Mouse (Mus musculus) forebrain, embryonic 10.5 days (tissue): ENCODE data around the gene Smoc2. TPM values are rescaled to one million over a fixed set of nuclear protein-coding genes. Genes with fewer than 3 reads are reported as not detected.

Experiments
- DNase-seq: peaks from one replicate; pipeline ENCODE4 v3.0.0-alpha.2; 2017; ENCODE audit warnings: low spot score; ENCODE audit errors: extremely low spot score
- H3K27ac ChIP-seq: fragments of 300-500 bp; sonication (generic); 2 replicates; pipeline ENCODE4 v1.5.1; 2016; ENCODE audit warnings: mild to moderate bottlenecking
- H3K27me3 ChIP-seq: fragments of 300-500 bp; sonication (generic); 2 replicates; pipeline ENCODE4 v1.6.1; 2016; ENCODE audit warnings: mild to moderate bottlenecking; ENCODE audit not compliant: poor library complexity, severe bottlenecking
- H3K36me3 ChIP-seq: fragments of 300-500 bp; sonication (generic); replicated peaks from 2 replicates; pipeline ENCODE4 v1.6.1; 2016; ENCODE audit warnings: mild to moderate bottlenecking, moderate library complexity
- H3K4me1 ChIP-seq: fragments of 300-500 bp; sonication (generic); 2 replicates; pipeline ENCODE4 v1.6.1; 2016
- H3K4me3 ChIP-seq: fragments of 300-500 bp; sonication (generic); 2 replicates; pipeline ENCODE4 v1.5.1; 2016; ENCODE audit warnings: mild to moderate bottlenecking, moderate library complexity
- H3K9me3 ChIP-seq: fragments of 300-500 bp; sonication (generic); 2 replicates; pipeline ENCODE4 v1.6.1; 2016; ENCODE audit warnings: mild to moderate bottlenecking, moderate library complexity
- WGBS: fragments of 180-500 bp; shearing (Covaris S2); methylation state at CpG from one replicate; pipeline ENCODE4 v1.1.7; 2016; 5-methylcytosine and 5-hydroxymethylcytosine counted together
- polyA plus RNA-seq: library from polyadenylated mRNA; unstranded; fragments of >200 nt; fragmentation: Nextera tagmentation; extraction: Ambion mirVana; gene quantifications from 2 replicates; pipeline ENCODE4 v1.2.1, GENCODE M21; 2016

The Smoc2 gene
- polyA plus RNA-seq, 1 experiment from 2014 or later, result 3.8 TPM

GRCm38 (mm10) chr17:14293617-14294016 lies 14.3 kb downstream of the Smoc2 start:
- H3K4me3 ChIP-seq, result no peak overlapping the region
- H3K4me1 ChIP-seq, result no peaks in the 10 kb centered on the region
- H3K36me3 ChIP-seq, result no peaks in the 10 kb centered on the region
- no peak overlapping the region for H3K27ac ChIP-seq
- 65% methylated on average over 5 of the region's 5 CpGs for WGBS
- no peaks in the 10 kb centered on the region for H3K27me3 ChIP-seq
- no peaks in the 10 kb centered on the region for H3K9me3 ChIP-seq
- DNase-seq, result no peak

- H3K4me1 ChIP-seq, result no peaks in the 10 kb centered on the region
- H3K9me3 ChIP-seq, result no peaks in the 10 kb centered on the region
- no peak overlapping the region for H3K4me3 ChIP-seq
- no peak for DNase-seq
- WGBS, result 90% methylated on average over 3 of the region's 3 CpGs
- H3K27ac ChIP-seq, result no peak overlapping the region
- no peaks in the 10 kb centered on the region for H3K27me3 ChIP-seq
- H3K36me3 ChIP-seq, result no peaks in the 10 kb centered on the region
Observed at GRCm38 (mm10) chr17:14295146-14295545, 15.8 kb downstream of the Smoc2 start.

- Histone ChIP-seq H3K4me1 (peaks cover 15% of the 10 kb centered on the region), H3K9me3 (peaks cover 9% of the 10 kb centered on the region; the same call in 1 of the 2 replicates), H3K27ac (no peak overlapping the region), H3K27me3 (no peaks in the 10 kb centered on the region), H3K36me3 (no peaks in the 10 kb centered on the region), H3K4me3 (no peak overlapping the region)
- DNase-seq, result no peak
- 86% methylated on average over 5 of the region's 5 CpGs for WGBS
Observed at GRCm38 (mm10) chr17:14300361-14300760, 21.1 kb downstream of the Smoc2 start.

- H3K27ac ChIP-seq, result 0 out of 2 replicates have a peak overlapping the region, but pooled peaks have one; percentile 48
- no peaks in the 10 kb centered on the region for H3K36me3 ChIP-seq
- H3K9me3 ChIP-seq, result peaks cover 9% of the 10 kb centered on the region; the same call in 1 of the 2 replicates
- 26% methylated on average over 7 of the region's 7 CpGs for WGBS
- peaks cover 15% of the 10 kb centered on the region for H3K4me1 ChIP-seq
- H3K4me3 ChIP-seq, result no peak overlapping the region
- DNase-seq, result no peak
- no peaks in the 10 kb centered on the region for H3K27me3 ChIP-seq
Observed at GRCm38 (mm10) chr17:14301491-14302344, 22.4 kb downstream of the Smoc2 start.

- Histone ChIP-seq H3K27ac (0 out of 2 replicates have a peak overlapping the region, but pooled peaks have one; percentile 48), H3K27me3 (no peaks in the 10 kb centered on the region), H3K4me1 (peaks cover 15% of the 10 kb centered on the region), H3K36me3 (no peaks in the 10 kb centered on the region), H3K9me3 (peaks cover 9% of the 10 kb centered on the region; the same call in 1 of the 2 replicates), H3K4me3 (no peak overlapping the region)
- no peak for DNase-seq
- 44% methylated on average over 6 of the region's 6 CpGs for WGBS
Observed at GRCm38 (mm10) chr17:14302356-14302755, 23.1 kb downstream of the Smoc2 start.

- Histone ChIP-seq H3K27ac (no peak overlapping the region), H3K27me3 (no peaks in the 10 kb centered on the region), H3K36me3 (no peaks in the 10 kb centered on the region), H3K4me3 (no peak overlapping the region), H3K9me3 (peaks cover 9% of the 10 kb centered on the region; the same call in 1 of the 2 replicates), H3K4me1 (peaks cover 15% of the 10 kb centered on the region)
- no peak for DNase-seq
- WGBS, result 95% methylated on average over 6 of the region's 6 CpGs
Observed at GRCm38 (mm10) chr17:14303722-14304121, 24.4 kb downstream of the Smoc2 start.

- Histone ChIP-seq H3K36me3 (no peaks in the 10 kb centered on the region), H3K27me3 (no peaks in the 10 kb centered on the region), H3K9me3 (no peaks in the 10 kb centered on the region), H3K27ac (no peak overlapping the region), H3K4me3 (no peak overlapping the region), H3K4me1 (peaks cover 17% of the 10 kb centered on the region)
- no peak for DNase-seq
- WGBS, result 94% methylated on average over 3 of the region's 3 CpGs
Observed at GRCm38 (mm10) chr17:14309884-14310283, 30.6 kb downstream of the Smoc2 start.

- no peaks in the 10 kb centered on the region for H3K9me3 ChIP-seq
- H3K4me1 ChIP-seq, result peaks cover 20% of the 10 kb centered on the region
- H3K36me3 ChIP-seq, result no peaks in the 10 kb centered on the region
- H3K27me3 ChIP-seq, result no peaks in the 10 kb centered on the region
- no peak overlapping the region for H3K27ac ChIP-seq
- no peak overlapping the region for H3K4me3 ChIP-seq
- DNase-seq, result no peak
- 87% methylated on average over 6 of the region's 6 CpGs for WGBS
Observed at GRCm38 (mm10) chr17:14312440-14312839, 33.1 kb downstream of the Smoc2 start.

- no peaks in the 10 kb centered on the region for H3K36me3 ChIP-seq
- H3K4me3 ChIP-seq, result no peak overlapping the region
- H3K27ac ChIP-seq, result no peak overlapping the region
- H3K4me1 ChIP-seq, result peaks cover 17% of the 10 kb centered on the region
- H3K27me3 ChIP-seq, result no peaks in the 10 kb centered on the region
- no peaks in the 10 kb centered on the region for H3K9me3 ChIP-seq
- 93% methylated on average over 1 of the region's 1 CpGs for WGBS
- no peak for DNase-seq
Observed at GRCm38 (mm10) chr17:14314308-14314707, 35.0 kb downstream of the Smoc2 start.

- Histone ChIP-seq H3K4me3 (no peak overlapping the region), H3K36me3 (no peaks in the 10 kb centered on the region), H3K4me1 (peaks cover 16% of the 10 kb centered on the region), H3K27me3 (no peaks in the 10 kb centered on the region), H3K9me3 (no peaks in the 10 kb centered on the region), H3K27ac (no peak overlapping the region)
- 92% methylated on average over 7 of the region's 7 CpGs for WGBS
- DNase-seq, result no peak
Observed at GRCm38 (mm10) chr17:14316536-14316935, 37.2 kb downstream of the Smoc2 start.

- whole genome bisulfite sequencing, result 80% methylated on average over 4 of the region's 4 CpGs
- H3K9me3 ChIP-seq, result no peaks in the 10 kb centered on the region
- no peak for DNase-seq
Observed at GRCm38 (mm10) chr17:14317439-14317838, 38.1 kb downstream of the Smoc2 start.

GRCm38 (mm10) chr17:14326156-14326555 lies 46.9 kb downstream of the Smoc2 start:
- DNase-seq, result no peak
- Histone ChIP-seq H3K4me1 (peaks cover 3% of the 10 kb centered on the region; the same call in 1 of the 2 replicates), H3K27ac (no peak overlapping the region), H3K9me3 (no peaks in the 10 kb centered on the region), H3K27me3 (no peaks in the 10 kb centered on the region), H3K36me3 (no peaks in the 10 kb centered on the region), H3K4me3 (no peak overlapping the region)
- WGBS, result 72% methylated on average over 7 of the region's 7 CpGs

More at GRCm38 (mm10) chr17:14317439-14317838, 38.1 kb downstream of the Smoc2 start:
- Histone ChIP-seq H3K27ac (no peak overlapping the region), H3K4me3 (no peak overlapping the region), H3K27me3 (no peaks in the 10 kb centered on the region), H3K36me3 (no peaks in the 10 kb centered on the region), H3K4me1 (peaks cover 16% of the 10 kb centered on the region)

GRCm38 (mm10) chr17:14328037-14328436 lies 48.7 kb downstream of the Smoc2 start:
- Histone ChIP-seq H3K36me3 (no peaks in the 10 kb centered on the region), H3K4me1 (peaks cover 3% of the 10 kb centered on the region; the same call in 1 of the 2 replicates), H3K27ac (no peak overlapping the region), H3K4me3 (no peak overlapping the region), H3K27me3 (no peaks in the 10 kb centered on the region), H3K9me3 (no peaks in the 10 kb centered on the region)
- WGBS, result 80% methylated on average over 9 of the region's 9 CpGs
- no peak for DNase-seq
